Mouse (Mus musculus) testis, adult 2 months (tissue): ENCODE data around the gene Gcnt1.

Source experiments
- CTCF ChIP-seq: fragments of 200-500 bp; IDR thresholded peaks from 2 replicates; pipeline ENCODE4 v1.5.1; 2012; ENCODE audit warnings: low read depth, mild to moderate bottlenecking, inconsistent platforms, low read length, moderate library complexity; ENCODE audit not compliant: control insufficient read depth, insufficient read depth, insufficient replicate concordance
- POLR2A ChIP-seq: fragments of 200-500 bp; IDR thresholded peaks from 2 replicates; pipeline ENCODE4 v1.6.1; 2012; ENCODE audit warnings: low read depth, mild to moderate bottlenecking, inconsistent platforms, low read length, moderate library complexity; ENCODE audit not compliant: control insufficient read depth

- TF ChIP-seq CTCF (no peak), POLR2A (no peak)
Observed at GRCm38 (mm10) chr19:17397922-17398321, 25.3 kb upstream of the Gcnt1 start.
